Mouse (Mus musculus) megakaryocyte, embryonic 14.5 days (primary cell): Measurements from ENCODE around the gene Cdh7.
"Not testable (repeated sequence)": the region's sequence is repeated elsewhere in the genome, so short reads cannot be mapped to it uniquely, and the experiment has no call there.

Source experiments
- FLI1 ChIP-seq: IDR thresholded peaks from 2 replicates; pipeline ENCODE4 v1.6.1; 2012; ENCODE audit warnings: low read length, inconsistent platforms, mixed read lengths
- GATA1 ChIP-seq: IDR thresholded peaks from 3 replicates; pipeline ENCODE4 v1.6.1; 2012; ENCODE audit warnings: mixed read lengths, low read length, inconsistent platforms, borderline replicate concordance

- not testable (repeated sequence) for TF ChIP-seq GATA1, FLI1
These were observed 189.2 kb downstream of the Cdh7 start for GRCm38 (mm10) chr1:110171459-110171858.
